Mouse (Mus musculus) thymus, adult 2 months (tissue): ENCODE measurements around the gene Lysmd1.

Source experiments
- CTCF ChIP-seq: fragments of 200-500 bp; IDR thresholded peaks from 2 replicates; pipeline ENCODE4 v1.5.1; 2012; ENCODE audit warnings: mild to moderate bottlenecking, control low read depth, low read length, moderate library complexity, borderline replicate concordance; ENCODE audit not compliant: control insufficient read depth, poor library complexity, insufficient read depth; ENCODE audit errors: extremely low read depth
- POLR2A ChIP-seq: fragments of 200-500 bp; IDR thresholded peaks from 2 replicates; pipeline ENCODE4 v1.6.1; 2012; ENCODE audit warnings: mild to moderate bottlenecking, low read length, control low read depth, moderate library complexity; ENCODE audit not compliant: control insufficient read depth, poor library complexity, insufficient read depth; ENCODE audit errors: extremely low read depth

GRCm38 (mm10) chr3:95140795-95141194 is 6.9 kb downstream of the Lysmd1 start:
- TF ChIP-seq POLR2A (no peak), CTCF (no peak)
